Mouse (Mus musculus): ENCODE measurements around the gene Astn2. TPM values are rescaled to one million over a fixed set of nuclear protein-coding genes. Genes with fewer than 3 reads are reported as not detected.
A peak's percentile ranks its signal among the peaks of the same experiment; 100 is the strongest.

Astn2 gene
- polyA plus RNA-seq, 1 experiment: not detected

- Histone ChIP-seq H3K79me2 (ENCODE audit: control insufficient read depth, insufficient read depth) (no peaks in the 10 kb centered on the region), H3K36me3 (ENCODE audit: control insufficient read depth, insufficient read depth) (no peaks in the 10 kb centered on the region), H3K4me3 (no peak overlapping the region), H3ac (ENCODE audit: control insufficient read depth, insufficient read length) (no peak overlapping the region), H3K4me2 (ENCODE audit: low read depth) (no peak overlapping the region), H3K27me3 (ENCODE audit: control insufficient read depth, insufficient read depth, insufficient read length) (no peaks in the 10 kb centered on the region)
- TF ChIP-seq POLR2AphosphoS2 (IDR thresholded peaks at IDR 0.05; ENCODE audit: insufficient read length, low read depth) (no peak), MYOD1 (IDR thresholded peaks at IDR 0.05; ENCODE audit: control insufficient read depth in 1 of 3, insufficient read length in 2 of 3, low read depth in 2 of 3) (no peak), SRF (IDR thresholded peaks at IDR 0.05; ENCODE audit: control insufficient read depth, insufficient read length, low read depth) (no peak), REST (IDR thresholded peaks at IDR 0.05; ENCODE audit: insufficient read depth, insufficient read length) (no peak), CEBPB (IDR thresholded peaks at IDR 0.05; ENCODE audit: insufficient read depth, poor library complexity, severe bottlenecking) (no peak), E2F4 (IDR thresholded peaks at IDR 0.05; ENCODE audit: insufficient read depth) (no peak), MAX (IDR thresholded peaks at IDR 0.05; ENCODE audit: low read depth) (no peak), USF1 (IDR thresholded peaks at IDR 0.05; ENCODE audit: low read depth) (no peak), MYOG (IDR thresholded peaks at IDR 0.05; ENCODE audit: control insufficient read depth in 1 of 3, insufficient read depth in 1 of 3, insufficient read length in 2 of 3, low read depth in 2 of 3) (no peak), POLR2A (IDR thresholded peaks at IDR 0.05; ENCODE audit: insufficient read length, low read depth) (no peak), TCF3 (IDR thresholded peaks at IDR 0.05; ENCODE audit: insufficient read length, low read depth) (no peak), TCF12 (IDR thresholded peaks at IDR 0.05; ENCODE audit: insufficient read depth, poor library complexity, severe bottlenecking) (no peak)
Measured at GRCm38 (mm10) chr4:65489711-65490110, 914.7 kb downstream of the Astn2 start.

- no peak overlapping the region for H3ac ChIP-seq (ENCODE audit: control insufficient read depth, insufficient read length)
- TF ChIP-seq TCF3 (IDR thresholded peaks at IDR 0.05; ENCODE audit: insufficient read length, low read depth): no peak
- TF ChIP-seq REST (IDR thresholded peaks at IDR 0.05; ENCODE audit: insufficient read depth, insufficient read length): no peak
- no peak for TF ChIP-seq TCF12 (IDR thresholded peaks at IDR 0.05; ENCODE audit: insufficient read depth, poor library complexity, severe bottlenecking)
- no peak for TF ChIP-seq USF1 (IDR thresholded peaks at IDR 0.05; ENCODE audit: low read depth)
- TF ChIP-seq POLR2AphosphoS2 (IDR thresholded peaks at IDR 0.05; ENCODE audit: insufficient read length, low read depth): no peak
- TF ChIP-seq POLR2A (IDR thresholded peaks at IDR 0.05; ENCODE audit: insufficient read length, low read depth): no peak
- TF ChIP-seq MAX (IDR thresholded peaks at IDR 0.05; ENCODE audit: low read depth): no peak
- TF ChIP-seq E2F4 (IDR thresholded peaks at IDR 0.05; ENCODE audit: insufficient read depth): no peak
- no peak for TF ChIP-seq SRF (IDR thresholded peaks at IDR 0.05; ENCODE audit: control insufficient read depth, insufficient read length, low read depth)
- no peaks in the 10 kb centered on the region for H3K36me3 ChIP-seq (ENCODE audit: control insufficient read depth, insufficient read depth)
- no peak overlapping the region for H3K4me3 ChIP-seq
- H3K27me3 ChIP-seq (ENCODE audit: control insufficient read depth, insufficient read depth, insufficient read length): no peaks in the 10 kb centered on the region
- no peaks in the 10 kb centered on the region for H3K79me2 ChIP-seq (ENCODE audit: control insufficient read depth, insufficient read depth)
- H3K4me2 ChIP-seq (ENCODE audit: low read depth): no peak overlapping the region
Measured at GRCm38 (mm10) chr4:65481632-65482031, 922.8 kb downstream of the Astn2 start.

- Histone ChIP-seq H3ac (ENCODE audit: control insufficient read depth, insufficient read length) (no peak overlapping the region), H3K4me2 (ENCODE audit: low read depth) (peak overlapping the region; percentile 49), H3K27me3 (ENCODE audit: control insufficient read depth, insufficient read depth, insufficient read length) (no peaks in the 10 kb centered on the region), H3K79me2 (ENCODE audit: control insufficient read depth, insufficient read depth) (no peaks in the 10 kb centered on the region), H3K4me3 (no peak overlapping the region), H3K36me3 (ENCODE audit: control insufficient read depth, insufficient read depth) (no peaks in the 10 kb centered on the region)
- TF ChIP-seq MAX (IDR thresholded peaks at IDR 0.05; ENCODE audit: low read depth) (no peak), CEBPB (IDR thresholded peaks at IDR 0.05; ENCODE audit: insufficient read depth, poor library complexity, severe bottlenecking) (peak; percentile 90), POLR2A (IDR thresholded peaks at IDR 0.05; ENCODE audit: insufficient read length, low read depth) (peak; percentile 34), POLR2AphosphoS2 (IDR thresholded peaks at IDR 0.05; ENCODE audit: insufficient read length, low read depth) (no peak), REST (IDR thresholded peaks at IDR 0.05; ENCODE audit: insufficient read depth, insufficient read length) (no peak), SRF (IDR thresholded peaks at IDR 0.05; ENCODE audit: control insufficient read depth, insufficient read length, low read depth) (no peak), MYOD1 (IDR thresholded peaks at IDR 0.05; ENCODE audit: control insufficient read depth in 1 of 3, insufficient read length in 2 of 3, low read depth in 2 of 3) (peak in 2 of 3 experiments; percentile 46 to 63), E2F4 (IDR thresholded peaks at IDR 0.05; ENCODE audit: insufficient read depth) (no peak), MYOG (IDR thresholded peaks at IDR 0.05; ENCODE audit: control insufficient read depth in 1 of 3, insufficient read depth in 1 of 3, insufficient read length in 2 of 3, low read depth in 2 of 3) (peak in 2 of 3 experiments; percentile 8 to 65)
Measured at GRCm38 (mm10) chr4:65477106-65477505, 927.3 kb downstream of the Astn2 start.

- H3K36me3 ChIP-seq (ENCODE audit: control insufficient read depth, insufficient read depth): no peaks in the 10 kb centered on the region
- H3ac ChIP-seq (ENCODE audit: control insufficient read depth, insufficient read length): no peak overlapping the region
- no peak overlapping the region for H3K4me3 ChIP-seq
- H3K4me2 ChIP-seq (ENCODE audit: low read depth): no peak overlapping the region
- H3K27me3 ChIP-seq (ENCODE audit: control insufficient read depth, insufficient read depth, insufficient read length): no peaks in the 10 kb centered on the region
- TF ChIP-seq USF1 (IDR thresholded peaks at IDR 0.05; ENCODE audit: low read depth): no peak
- TF ChIP-seq REST (IDR thresholded peaks at IDR 0.05; ENCODE audit: insufficient read depth, insufficient read length): no peak
- no peak for TF ChIP-seq TCF3 (IDR thresholded peaks at IDR 0.05; ENCODE audit: insufficient read length, low read depth)
- TF ChIP-seq MAX (IDR thresholded peaks at IDR 0.05; ENCODE audit: low read depth): no peak
- no peak for TF ChIP-seq POLR2A (IDR thresholded peaks at IDR 0.05; ENCODE audit: insufficient read length, low read depth)
- TF ChIP-seq MYOD1 (IDR thresholded peaks at IDR 0.05; ENCODE audit: control insufficient read depth in 1 of 3, insufficient read length in 2 of 3, low read depth in 2 of 3): no peak
- H3K79me2 ChIP-seq (ENCODE audit: control insufficient read depth, insufficient read depth): no peaks in the 10 kb centered on the region
Measured at GRCm38 (mm10) chr4:65475925-65476560, 928.4 kb downstream of the Astn2 start.

- Histone ChIP-seq H3K4me2 (ENCODE audit: low read depth) (no peak overlapping the region), H3K79me2 (ENCODE audit: control insufficient read depth, insufficient read depth) (no peaks in the 10 kb centered on the region), H3K36me3 (ENCODE audit: control insufficient read depth, insufficient read depth) (no peaks in the 10 kb centered on the region), H3K27me3 (ENCODE audit: control insufficient read depth, insufficient read depth, insufficient read length) (no peaks in the 10 kb centered on the region), H3ac (ENCODE audit: control insufficient read depth, insufficient read length) (no peak overlapping the region), H3K4me3 (no peak overlapping the region)
- no peak for TF ChIP-seq CEBPB (IDR thresholded peaks at IDR 0.05; ENCODE audit: insufficient read depth, poor library complexity, severe bottlenecking)
- no peak for TF ChIP-seq SRF (IDR thresholded peaks at IDR 0.05; ENCODE audit: control insufficient read depth, insufficient read length, low read depth)
- TF ChIP-seq MYOG (IDR thresholded peaks at IDR 0.05; ENCODE audit: control insufficient read depth in 1 of 3, insufficient read depth in 1 of 3, insufficient read length in 2 of 3, low read depth in 2 of 3): no peak
- TF ChIP-seq MAX (IDR thresholded peaks at IDR 0.05; ENCODE audit: low read depth): no peak
Measured at GRCm38 (mm10) chr4:65473141-65473540, 931.3 kb downstream of the Astn2 start.

Data from myocyte (in vitro differentiated cells).